Mouse (Mus musculus) left cerebral cortex, adult 18-20 months (tissue): ENCODE data around the gene Gm28047. TPM values are rescaled to one million over a fixed set of nuclear protein-coding genes. Genes with fewer than 3 reads are reported as not detected.

Experiments
- DNase-seq, 2 experiments: peaks; one replicate each; pipeline ENCODE4 v3.0.0; 2021 to 2022; ENCODE audit warnings: low spot score in 2 of 2, mixed read lengths in 1 of 2
- total RNA-seq, 2 experiments: library from RNA; stranded (reverse); gene quantifications; 2 replicates each; pipeline ENCODE4 v1.2.3; 2021

Gm28047 gene
- total RNA-seq, 2 experiments from 2014 or later = not detected

DNA sequence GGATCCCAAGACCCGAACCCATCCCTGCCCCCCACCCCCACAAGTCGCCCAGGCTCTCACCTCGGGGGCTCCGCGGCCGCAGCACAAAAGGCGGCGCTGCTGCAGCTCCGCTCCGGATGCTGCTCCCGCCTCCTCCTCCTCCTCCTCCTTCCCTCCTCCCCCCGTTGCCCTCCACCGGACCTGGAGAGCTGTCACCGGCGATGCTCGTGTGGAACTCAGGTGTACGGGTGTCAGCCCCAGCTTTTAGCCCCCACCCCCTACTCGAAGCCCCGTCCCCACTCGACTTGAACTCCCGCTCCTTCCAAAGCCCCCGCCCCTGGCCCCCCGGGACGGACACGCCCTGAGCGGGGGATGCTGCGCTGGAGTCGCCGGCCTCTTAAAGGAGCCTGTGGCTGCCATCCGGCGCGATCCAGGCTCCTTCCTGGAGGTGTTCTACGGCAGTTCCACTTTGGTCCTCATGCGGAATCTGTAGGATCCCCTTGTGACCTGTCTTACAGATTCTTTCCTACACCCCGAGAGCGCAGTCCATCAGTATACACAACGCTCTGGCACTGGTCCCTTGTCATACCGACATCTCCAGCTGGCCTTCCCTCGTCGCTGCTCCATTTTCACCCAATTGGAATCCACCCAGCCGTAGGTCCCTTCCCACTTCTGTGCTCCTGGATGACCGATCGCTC is 108.0 kb downstream of the Gm28047 start, which contains the start of gene Map3k12:
Gene Map3k12 (minus strand): TSS at position 337 of the 677 bp plus-strand sequence.
- peak; percentile 65 to 80 for DNase-seq

DNA sequence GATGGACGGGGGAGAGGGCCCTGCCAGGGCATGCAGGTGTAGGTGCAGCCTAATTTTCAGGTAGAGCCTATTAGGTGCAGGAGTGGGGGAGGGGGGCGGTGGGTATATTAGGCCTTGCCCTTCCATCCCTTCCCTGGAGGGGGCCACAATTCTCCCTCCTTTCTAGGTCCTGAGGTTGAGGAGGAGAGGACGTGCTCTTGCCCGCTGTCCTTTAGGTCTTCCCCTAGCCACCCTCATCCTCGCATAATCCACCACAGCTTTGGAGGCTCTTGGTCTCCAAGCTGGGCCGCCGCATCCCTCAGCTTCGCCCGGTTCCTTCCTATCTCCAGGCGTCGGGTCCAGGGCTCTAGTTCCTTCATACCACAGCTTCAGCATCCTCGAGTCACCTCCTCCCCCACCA is 108.6 kb downstream of the Gm28047 start:
- DNase-seq = no peak

DNA sequence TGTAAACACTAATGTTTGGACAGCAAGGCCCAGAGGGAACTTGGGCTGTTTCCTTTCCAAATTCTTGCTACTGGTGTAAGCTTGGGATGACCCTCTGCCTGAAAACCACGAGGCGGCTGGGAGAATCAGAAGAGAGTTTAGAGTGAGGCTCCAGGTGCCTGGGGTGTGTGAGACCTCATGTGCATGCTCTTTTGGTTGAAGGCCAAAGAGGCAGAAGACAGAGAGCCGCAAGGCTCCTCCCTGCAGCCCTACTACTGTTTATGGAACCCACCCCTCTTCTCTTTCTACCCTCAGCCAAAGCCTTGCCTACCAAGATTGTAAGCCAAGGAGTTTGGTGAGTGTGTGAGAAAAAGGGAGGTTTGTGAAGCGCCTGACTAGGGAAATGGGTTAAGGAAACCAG is 109.1 kb downstream of the Gm28047 start:
- DNase-seq = no peak

DNA sequence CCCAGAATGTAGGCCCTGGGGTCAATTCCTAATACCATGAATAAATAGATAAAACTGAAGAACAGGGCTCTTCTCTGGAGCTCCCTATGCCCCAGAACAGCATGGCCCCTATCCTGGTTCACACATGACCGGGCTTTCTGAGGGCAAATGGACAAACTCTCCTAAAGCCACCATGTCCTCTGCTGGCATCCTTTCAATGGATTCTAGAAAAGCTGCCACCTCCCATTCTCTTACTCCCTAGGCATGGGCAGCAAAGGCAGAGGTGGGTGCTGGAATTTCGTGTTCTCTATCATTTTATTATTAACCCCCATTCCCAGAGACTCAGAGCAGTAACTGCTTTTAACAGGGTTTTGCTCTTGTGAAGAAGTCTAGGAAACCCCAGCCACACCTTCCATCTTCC is 109.6 kb downstream of the Gm28047 start:
- no peak for DNase-seq

DNA sequence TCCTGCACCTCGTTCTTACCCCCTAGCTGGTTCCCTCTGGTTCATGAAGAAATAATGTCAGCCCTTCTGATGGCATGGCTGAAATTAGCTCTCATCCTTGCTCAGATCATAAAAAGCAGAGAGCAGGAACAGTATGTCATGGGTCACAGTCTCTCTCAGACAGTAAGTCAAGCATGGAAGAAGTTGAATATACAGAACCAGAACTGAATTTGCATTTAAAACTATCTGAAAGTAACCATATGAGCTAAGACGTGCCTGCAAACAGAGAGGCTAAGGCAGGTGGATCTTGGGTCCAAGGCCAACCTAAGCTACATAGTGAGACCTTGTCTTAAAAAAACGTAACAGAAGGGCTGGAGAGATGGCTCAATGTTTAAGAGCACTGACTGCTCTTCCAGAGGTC is 111.9 kb downstream of the Gm28047 start:
- DNase-seq = no peak

DNA sequence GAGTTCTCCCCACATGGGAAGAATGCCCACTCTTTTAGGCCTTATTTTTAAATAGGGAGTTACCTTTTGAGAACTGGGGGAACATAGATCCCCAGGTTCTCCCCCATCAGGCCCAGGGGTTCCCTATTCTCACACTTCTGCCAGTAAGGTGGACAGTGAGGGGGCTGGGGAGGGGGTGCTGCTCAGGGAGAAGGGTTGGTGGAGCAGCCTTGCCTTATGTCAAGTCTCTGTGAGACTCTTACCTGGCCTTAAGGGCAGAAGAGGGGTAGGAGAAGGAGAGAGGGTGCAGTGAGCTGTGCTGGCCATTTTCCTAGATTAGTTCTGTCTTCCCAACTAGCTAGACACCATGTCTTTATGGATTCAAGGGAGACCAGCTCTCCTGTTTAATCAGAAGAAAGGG is 112.4 kb downstream of the Gm28047 start:
- no peak for DNase-seq

DNA sequence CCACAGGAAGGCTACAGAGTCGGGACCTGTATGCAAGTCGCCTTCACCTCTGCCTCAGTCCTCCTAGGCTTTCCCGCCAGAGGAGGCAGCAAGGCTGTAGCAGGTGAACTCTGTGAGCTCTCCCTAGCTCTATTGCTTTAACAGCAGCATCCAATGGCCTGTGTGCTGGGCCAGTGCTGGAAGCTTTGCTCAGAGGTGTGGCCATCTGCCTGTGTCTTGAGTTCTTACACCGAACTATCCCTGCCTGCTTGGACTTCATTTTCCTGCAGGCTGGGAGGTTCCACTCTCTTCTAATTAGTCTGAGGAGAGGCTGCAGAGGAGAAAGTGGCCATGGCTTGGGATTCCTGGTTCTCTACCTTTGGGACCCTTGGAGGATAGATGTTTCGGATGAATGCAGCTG is 112.9 kb downstream of the Gm28047 start:
- DNase-seq = no peak

DNA sequence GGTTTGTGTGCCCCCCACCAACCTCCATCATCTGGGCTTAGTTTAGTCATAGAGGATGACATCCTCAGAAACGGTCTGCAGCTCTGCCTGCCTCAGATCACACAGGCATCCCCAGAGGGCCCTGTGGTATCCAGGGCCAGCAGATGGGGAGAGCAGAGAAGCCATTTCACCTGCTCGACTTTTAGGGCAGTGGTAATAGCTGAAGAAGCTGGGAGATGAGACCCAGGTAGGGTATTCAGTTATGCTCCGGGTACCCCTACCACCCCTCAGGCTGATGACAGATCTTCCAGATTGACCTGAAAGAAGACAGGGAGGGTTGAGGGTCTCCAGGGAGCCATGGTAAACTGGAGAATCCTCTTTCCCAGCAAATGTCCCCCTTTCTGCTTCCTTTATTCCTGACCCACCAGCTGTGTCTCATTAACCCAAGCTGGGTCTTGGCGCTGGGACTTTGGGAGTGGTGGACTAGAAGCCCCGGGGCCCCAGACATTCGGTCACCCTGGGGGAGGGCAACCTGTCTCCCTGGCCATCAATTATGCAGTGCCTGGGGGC is 113.5 kb downstream of the Gm28047 start:
- DNase-seq = no peak

DNA sequence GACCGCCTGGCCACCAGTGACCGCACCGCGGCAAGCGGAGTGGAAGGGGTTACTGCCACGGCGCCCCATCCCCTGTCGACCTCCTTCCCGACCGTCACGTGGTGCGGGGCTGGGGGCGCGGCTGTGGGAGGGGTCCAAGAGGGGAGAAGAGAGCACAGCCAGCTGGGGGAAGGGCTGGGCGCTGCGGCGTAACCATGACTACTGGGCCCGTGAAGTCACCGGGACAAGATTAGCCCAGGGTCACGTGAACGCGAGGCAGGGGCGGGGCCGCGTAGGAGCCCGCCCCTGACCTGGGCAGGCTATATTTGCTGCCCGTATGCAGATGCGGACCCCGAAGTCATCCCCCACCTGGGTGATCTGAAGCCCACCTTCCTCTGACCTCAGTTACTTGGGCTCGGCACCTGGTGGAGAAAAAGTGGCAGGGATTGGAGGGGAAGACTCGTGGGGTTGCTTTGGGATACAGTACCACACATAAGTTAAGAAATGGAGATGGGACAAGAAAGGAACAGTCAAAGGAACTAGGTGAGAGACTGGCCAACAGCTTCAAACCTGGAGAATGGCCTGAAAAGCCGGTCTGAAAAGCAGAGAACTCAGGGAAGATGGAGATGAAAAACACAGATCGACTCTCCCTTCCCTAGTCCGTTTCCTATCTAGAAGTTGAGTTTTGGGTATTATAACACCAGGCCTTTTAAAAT is 114.1 kb downstream of the Gm28047 start:
- DNase-seq = peak; percentile 78 to 84

DNA sequence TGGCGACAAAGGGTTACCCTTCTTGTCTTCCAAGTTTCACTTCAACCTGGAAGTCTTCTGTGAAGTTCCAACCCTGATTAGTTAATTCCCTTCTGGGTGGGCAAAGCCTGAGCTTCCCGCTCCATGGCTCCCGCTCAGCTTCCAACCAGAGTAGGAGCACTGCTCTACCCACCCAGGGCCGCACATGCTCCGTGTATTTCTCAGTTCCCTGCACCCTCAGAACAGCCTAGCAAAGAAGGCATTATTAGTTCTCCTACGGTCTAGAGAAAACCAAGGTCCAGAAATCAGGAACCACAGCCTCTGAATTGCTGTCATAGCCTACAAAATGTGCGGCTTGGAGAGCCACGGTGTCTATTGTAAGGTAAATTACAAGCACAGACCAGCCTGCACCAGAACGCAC is 114.8 kb downstream of the Gm28047 start:
- DNase-seq = no peak

DNA sequence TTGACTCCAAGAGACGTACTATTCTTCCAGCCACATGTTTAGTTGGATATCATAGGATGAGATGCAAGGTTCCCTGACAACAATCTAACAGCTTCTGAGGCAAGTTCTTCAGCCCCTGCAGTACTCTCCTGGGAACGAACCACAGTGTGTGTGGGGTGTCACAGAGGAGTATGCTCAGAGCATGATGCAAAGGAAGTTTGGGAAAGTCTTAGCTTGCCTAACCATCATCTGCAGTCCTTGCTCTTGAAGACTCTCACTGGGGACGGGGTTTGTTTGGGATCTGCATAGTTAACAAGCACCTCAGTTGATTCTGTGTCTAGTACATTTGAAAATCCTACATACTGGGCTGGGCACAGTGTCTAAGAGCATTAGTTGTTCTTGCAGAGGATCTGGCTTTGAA is 116.5 kb downstream of the Gm28047 start:
- DNase-seq = no peak

DNA sequence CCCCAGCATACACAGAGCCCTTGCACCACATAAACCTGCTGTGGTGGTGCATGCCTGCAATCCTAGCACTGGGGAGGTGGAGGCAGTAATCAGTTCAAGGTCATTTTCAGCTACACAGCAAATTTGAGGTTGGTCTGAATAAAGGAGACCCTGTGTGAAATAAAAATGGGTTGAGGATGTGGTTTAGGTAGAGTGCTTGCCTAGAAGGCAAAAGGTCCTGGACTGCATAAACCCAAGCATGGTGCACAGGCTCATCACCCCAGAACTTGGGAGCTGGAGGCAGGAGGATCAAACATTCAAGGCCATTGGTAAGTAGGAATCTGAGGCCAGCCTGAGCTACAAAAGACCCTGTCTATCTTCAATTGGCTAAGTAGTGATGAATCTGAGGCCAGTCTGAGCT is 117.3 kb downstream of the Gm28047 start:
- no peak for DNase-seq

DNA sequence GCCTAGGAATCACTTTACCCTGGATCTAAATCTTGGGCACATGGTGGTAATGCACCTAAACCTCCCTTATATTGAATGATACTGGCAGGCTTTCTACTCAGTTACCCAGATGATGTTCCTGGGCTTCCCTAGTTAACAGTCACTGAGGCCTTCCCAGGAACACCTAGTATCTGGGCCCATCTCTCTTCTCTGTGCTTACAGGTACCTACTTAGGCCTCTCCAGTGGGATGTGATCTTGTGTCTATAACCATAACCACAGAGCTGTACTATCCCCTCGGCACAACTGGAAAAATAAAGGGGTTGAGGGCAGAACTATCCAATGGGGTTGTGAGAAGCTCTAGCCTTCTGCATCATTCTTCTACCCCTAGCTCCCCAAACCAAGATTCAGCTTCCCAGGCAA is 118.0 kb downstream of the Gm28047 start:
- no peak for DNase-seq

DNA sequence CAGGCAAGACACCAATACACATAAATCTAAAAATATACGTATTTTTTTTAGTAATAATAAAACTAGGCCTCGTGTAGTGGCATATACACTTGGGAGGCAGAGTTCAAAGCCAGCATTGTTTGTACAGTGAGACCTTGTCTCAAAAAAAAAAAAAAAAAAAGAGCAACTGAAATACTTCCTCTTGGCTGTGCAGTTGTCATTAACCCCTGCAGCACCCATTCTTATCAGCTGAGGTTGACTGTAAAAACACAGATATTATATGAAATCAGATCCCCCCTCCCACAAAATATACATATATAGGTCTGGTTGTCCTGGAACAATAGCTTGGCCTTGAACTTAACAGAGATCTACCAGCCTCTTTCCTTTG is 118.4 kb downstream of the Gm28047 start:
- DNase-seq = no peak

DNA sequence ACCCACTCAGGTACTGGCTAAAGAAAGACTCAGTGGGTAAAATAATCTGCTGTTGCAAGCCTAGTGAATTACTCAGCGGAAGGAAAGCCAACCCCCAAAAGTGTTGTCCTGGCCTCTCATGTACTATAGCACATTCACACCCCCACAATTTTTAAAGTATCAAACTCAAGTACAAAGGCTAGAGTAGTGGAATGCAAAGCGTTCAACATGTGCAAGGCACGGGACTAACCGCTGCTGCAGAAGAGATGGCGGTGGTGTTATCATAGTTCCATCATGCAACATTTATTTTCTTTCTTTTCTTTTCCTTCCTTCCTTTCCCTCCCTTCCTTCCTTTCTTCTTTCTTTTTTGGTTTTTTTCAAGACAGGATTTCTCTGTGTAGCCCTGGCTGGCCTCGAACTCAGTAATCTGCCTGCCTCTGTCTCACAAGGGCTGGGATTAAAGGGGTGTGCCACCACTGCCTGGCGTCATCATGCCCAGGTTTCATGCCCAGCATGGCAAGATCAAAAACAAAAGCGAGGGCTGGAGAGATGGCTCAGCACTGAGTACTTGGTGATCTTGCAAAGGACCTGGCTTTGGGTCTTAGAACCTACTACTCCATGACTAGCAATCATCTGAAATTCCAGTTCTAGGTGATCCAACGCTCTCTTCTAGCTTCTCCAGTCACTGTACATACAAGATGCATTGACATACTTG is 119.0 kb downstream of the Gm28047 start:
- DNase-seq = no peak

DNA sequence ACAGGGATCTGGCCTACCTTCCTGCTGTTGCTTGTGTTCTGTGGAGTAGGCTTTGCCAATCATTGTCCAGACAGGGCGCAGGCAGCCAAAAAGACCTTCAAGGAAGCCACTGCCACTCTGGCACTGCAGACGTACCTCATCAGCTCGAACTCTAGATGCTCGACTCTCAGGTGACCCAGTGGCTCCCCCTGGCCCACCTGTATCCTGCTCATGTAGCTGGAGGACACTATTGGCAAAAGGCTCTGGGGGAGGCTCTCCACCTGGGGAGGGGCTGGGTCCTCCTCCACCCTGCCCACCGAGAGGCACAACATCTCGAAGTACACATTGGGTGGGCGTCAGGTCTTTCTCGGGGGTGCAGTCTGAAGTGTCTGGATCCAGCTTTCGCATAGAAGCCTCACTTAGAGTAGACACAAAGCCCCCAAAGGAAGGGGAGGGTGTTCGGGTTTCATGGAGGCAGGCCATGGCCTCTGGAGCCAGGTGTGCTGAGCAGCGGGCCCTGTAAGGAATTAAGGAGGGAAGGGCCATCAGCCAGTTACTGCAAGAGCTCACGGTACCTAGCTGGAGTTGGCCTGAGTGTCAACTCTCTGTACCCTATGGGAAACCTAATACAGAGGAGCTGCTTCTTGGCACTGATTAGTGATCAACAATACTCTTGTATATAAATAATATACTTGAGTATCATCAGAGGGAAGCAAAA is 119.6 kb downstream of the Gm28047 start:
- no peak for DNase-seq

DNA sequence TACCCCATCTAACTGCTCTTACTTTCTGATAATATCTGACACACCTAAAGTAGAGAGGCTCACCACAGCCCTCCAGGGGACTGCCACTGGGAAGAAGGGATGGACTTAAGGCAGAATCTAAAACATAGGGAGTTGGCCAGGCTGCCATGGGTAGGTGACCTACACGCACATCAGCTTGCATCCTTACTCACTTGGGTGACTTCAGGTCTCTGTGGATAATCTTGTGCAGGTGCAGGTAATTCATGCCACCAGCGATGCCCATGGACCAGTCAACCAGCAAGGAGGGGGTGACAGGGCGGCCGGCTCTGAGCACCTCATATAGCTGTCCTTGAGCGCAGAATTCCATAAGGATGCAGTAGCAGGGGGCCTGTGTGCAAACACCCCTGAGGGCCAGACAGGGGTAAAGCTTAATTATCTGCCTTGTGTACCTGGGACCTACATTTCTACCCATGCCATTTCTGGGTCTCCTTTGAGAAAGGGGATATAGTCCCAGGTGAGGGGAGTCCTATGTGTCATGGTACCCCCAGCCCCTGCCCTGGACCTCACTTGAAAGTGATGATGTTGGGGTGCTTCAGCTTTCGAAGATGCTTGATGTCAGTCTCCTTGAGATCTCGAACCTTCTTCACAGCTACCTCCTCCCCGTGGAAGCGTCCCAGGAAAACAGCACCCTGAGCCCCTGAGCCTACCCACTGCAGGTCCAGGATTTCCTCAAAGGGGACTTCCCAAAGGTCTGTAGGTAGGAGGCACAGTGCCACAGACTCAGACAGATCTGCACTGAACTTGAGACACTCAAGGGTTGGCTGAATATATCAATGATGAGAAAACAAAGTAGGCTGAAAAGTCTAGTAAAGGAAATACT is 120.7 kb downstream of the Gm28047 start:
- no peak for DNase-seq

DNA sequence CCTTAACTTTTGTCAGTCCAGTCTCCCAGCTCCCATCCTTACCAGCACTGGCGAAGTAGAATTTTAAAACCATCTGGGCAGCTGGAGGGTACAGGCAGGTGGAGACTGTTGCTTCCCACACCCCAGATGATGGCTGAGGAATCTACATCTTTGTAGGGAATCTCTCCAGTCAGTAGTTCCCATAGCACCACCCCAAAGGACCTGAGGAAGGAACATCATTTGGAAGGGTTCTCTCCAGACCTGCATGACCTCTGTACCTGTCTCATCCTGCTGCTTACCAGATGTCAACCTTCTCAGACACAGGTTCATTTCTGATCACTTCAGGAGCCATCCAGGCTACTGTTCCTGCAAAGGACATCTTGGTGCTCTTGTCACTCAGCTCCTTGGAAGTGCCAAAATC is 121.4 kb downstream of the Gm28047 start, which contains the start of gene Gm10337:
Gene Gm10337 (plus strand): TSS at position 276 of the 400 bp plus-strand sequence.
- no peak for DNase-seq

DNA sequence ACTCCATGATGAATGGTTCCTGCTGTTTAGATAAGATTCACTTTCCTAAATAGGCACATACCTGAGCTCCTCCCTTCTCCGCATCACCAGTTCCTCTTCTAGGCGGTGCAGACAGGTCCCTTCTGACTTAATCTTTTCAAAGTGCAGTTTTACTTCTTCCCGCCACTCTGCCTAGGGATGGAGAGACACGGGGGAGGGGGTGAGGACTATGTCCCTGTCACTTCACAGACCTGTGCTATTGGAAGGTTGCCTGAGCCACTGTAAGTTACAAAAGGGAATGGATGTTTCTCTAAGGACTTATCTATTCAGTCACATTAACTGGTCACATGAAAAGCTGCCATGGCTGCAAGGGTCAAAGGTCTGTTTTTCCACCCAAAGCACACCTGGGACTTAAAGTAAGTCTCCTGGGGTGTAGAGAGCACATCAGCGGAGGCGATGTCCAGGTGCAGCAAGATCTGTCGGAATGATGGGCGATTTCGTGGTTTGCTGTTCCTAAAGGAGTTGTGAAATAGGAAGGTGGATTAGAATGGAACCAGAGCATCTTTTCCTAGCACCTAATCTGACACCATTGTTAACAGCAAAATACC is 122.5 kb downstream of the Gm28047 start:
- no peak for DNase-seq
